Mouse (Mus musculus) forebrain, embryonic 16.5 days (tissue): Measurements from ENCODE around the gene Ccdc93. TPM values are rescaled to one million over a fixed set of nuclear protein-coding genes. Genes with fewer than 3 reads are reported as not detected.
A peak's percentile ranks its signal among the peaks of the same experiment; 100 is the strongest.

Experiments
- ATAC-seq: fragments of 200-750 bp; cut with Nextera tagmentation; 2 replicates; pipeline ENCODE4 v1.8.0; 2017; ENCODE audit warnings: mild to moderate bottlenecking, moderate library complexity
- H3K27ac ChIP-seq: fragments of 300-500 bp; sonication (generic); 2 replicates; pipeline ENCODE4 v1.5.1; 2014; ENCODE audit warnings: low read length, control low read depth
- H3K27me3 ChIP-seq: fragments of 300-500 bp; sonication (generic); replicated peaks from 2 replicates; pipeline ENCODE4 v1.6.1; 2014; ENCODE audit warnings: low read length; ENCODE audit not compliant: control insufficient read depth, insufficient read depth
- H3K36me3 ChIP-seq: fragments of 300-500 bp; sonication (generic); 2 replicates; pipeline ENCODE4 v1.6.1; 2014; ENCODE audit not compliant: control insufficient read depth, insufficient read depth
- H3K4me1 ChIP-seq: fragments of 300-500 bp; sonication (generic); replicated peaks from 2 replicates; pipeline ENCODE4 v1.6.1; 2014; ENCODE audit warnings: low read length; ENCODE audit not compliant: control insufficient read depth, insufficient read depth
- H3K4me2 ChIP-seq: fragments of 300-500 bp; sonication (generic); 2 replicates; pipeline ENCODE4 v1.6.1; 2014; ENCODE audit warnings: mild to moderate bottlenecking, low read length, control low read depth
- H3K4me3 ChIP-seq: fragments of 300-500 bp; sonication (generic); replicated peaks from 2 replicates; pipeline ENCODE4 v1.5.1; 2014; ENCODE audit warnings: mild to moderate bottlenecking, low read length, control low read depth
- H3K9ac ChIP-seq: fragments of 300-500 bp; sonication (generic); replicated peaks from 2 replicates; pipeline ENCODE4 v1.6.1; 2014; ENCODE audit warnings: low read depth, low read length, control low read depth
- H3K9me3 ChIP-seq: fragments of 300-500 bp; sonication (generic); 2 replicates; pipeline ENCODE4 v1.6.1; 2016; ENCODE audit warnings: low read length; ENCODE audit not compliant: control insufficient read depth
- WGBS: fragments of 180-500 bp; shearing (Covaris S2); extraction: QIAGEN DNeasy Blood & Tissue Kit; methylation state at CpG from one replicate; pipeline ENCODE4 v1.1.7; 2014; 5-methylcytosine and 5-hydroxymethylcytosine counted together
- polyA plus RNA-seq: library from polyadenylated mRNA; unstranded; fragments of >200 nt; fragmentation: Nextera tagmentation; extraction: Ambion mirVana; gene quantifications from 2 replicates; pipeline ENCODE4 v1.2.1, GENCODE M21; 2015

The Ccdc93 gene
- polyA plus RNA-seq, 1 experiment from 2014 or later = 14.1 TPM

GRCm38 (mm10) chr1:121440535-121441381 is 9.9 kb downstream of the Ccdc93 start:
- Histone ChIP-seq H3K9me3 (no peaks in the 10 kb centered on the region), H3K27ac (no peak overlapping the region), H3K4me1 (no peaks in the 10 kb centered on the region), H3K9ac (no peak overlapping the region), H3K4me3 (no peak overlapping the region), H3K36me3 (peaks cover 9% of the 10 kb centered on the region), H3K27me3 (no peaks in the 10 kb centered on the region), H3K4me2 (no peak overlapping the region)
- ATAC-seq = peak; percentile 66
- WGBS = 66% methylated on average over 13 of the region's 13 CpGs

DNA sequence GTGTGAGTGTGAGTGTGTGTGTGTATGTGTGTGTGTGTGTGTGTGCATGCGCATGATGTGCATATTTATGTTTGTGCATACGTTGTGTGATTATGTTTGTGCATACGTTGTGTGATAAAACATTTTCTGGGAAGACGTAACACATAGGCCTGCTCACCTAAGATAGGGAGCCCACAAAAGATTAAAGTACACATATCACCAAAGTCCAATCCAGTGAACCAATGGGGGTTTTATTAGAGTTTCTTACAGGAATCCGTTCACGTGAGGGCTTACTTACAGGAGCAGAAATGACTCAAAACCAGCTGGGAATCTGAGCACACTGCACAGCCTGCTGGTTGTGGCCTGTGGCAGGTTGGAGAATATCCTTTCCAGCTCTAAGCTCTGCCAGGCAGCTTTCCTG is 13.3 kb downstream of the Ccdc93 start:
- Histone ChIP-seq H3K27me3 (no peaks in the 10 kb centered on the region), H3K9ac (no peak overlapping the region), H3K27ac (no peak overlapping the region), H3K4me2 (no peak overlapping the region), H3K36me3 (peaks cover 9% of the 10 kb centered on the region), H3K4me1 (no peaks in the 10 kb centered on the region), H3K4me3 (no peak overlapping the region), H3K9me3 (no peaks in the 10 kb centered on the region)
- WGBS = 97% methylated on average over 6 of the region's 6 CpGs
- no peak for ATAC-seq

GRCm38 (mm10) chr1:121447216-121447615 is 16.4 kb downstream of the Ccdc93 start:
- 96% methylated on average over 10 of the region's 10 CpGs for WGBS
- no peaks in the 10 kb centered on the region for H3K27me3 ChIP-seq
- no peaks in the 10 kb centered on the region for H3K9me3 ChIP-seq
- no peaks in the 10 kb centered on the region; the same call in 1 of the 2 replicates for H3K4me1 ChIP-seq
- H3K4me2 ChIP-seq = no peak overlapping the region
- H3K9ac ChIP-seq = no peak overlapping the region
- no peak overlapping the region for H3K27ac ChIP-seq
- peaks cover 5% of the 10 kb centered on the region for H3K36me3 ChIP-seq
- no peak overlapping the region for H3K4me3 ChIP-seq
- ATAC-seq = no peak

- Histone ChIP-seq H3K9me3 (no peaks in the 10 kb centered on the region), H3K4me1 (no peaks in the 10 kb centered on the region; the same call in 1 of the 2 replicates), H3K9ac (no peak overlapping the region), H3K36me3 (peaks cover 5% of the 10 kb centered on the region), H3K4me3 (no peak overlapping the region), H3K27ac (no peak overlapping the region), H3K27me3 (no peaks in the 10 kb centered on the region), H3K4me2 (no peak overlapping the region)
- no peak for ATAC-seq
- 92% methylated on average over 19 of the region's 19 CpGs for WGBS
These were observed 17.3 kb downstream of the Ccdc93 start for GRCm38 (mm10) chr1:121448166-121448565.

GRCm38 (mm10) chr1:121451009-121451408 is 20.2 kb downstream of the Ccdc93 start:
- Histone ChIP-seq H3K9ac (no peak overlapping the region), H3K27me3 (no peaks in the 10 kb centered on the region), H3K4me2 (no peak overlapping the region), H3K36me3 (no peaks in the 10 kb centered on the region), H3K27ac (no peak overlapping the region), H3K9me3 (no peaks in the 10 kb centered on the region), H3K4me3 (no peak overlapping the region), H3K4me1 (no peaks in the 10 kb centered on the region; the same call in 1 of the 2 replicates)
- no peak for ATAC-seq
- WGBS = 71% methylated on average over 7 of the region's 7 CpGs

DNA sequence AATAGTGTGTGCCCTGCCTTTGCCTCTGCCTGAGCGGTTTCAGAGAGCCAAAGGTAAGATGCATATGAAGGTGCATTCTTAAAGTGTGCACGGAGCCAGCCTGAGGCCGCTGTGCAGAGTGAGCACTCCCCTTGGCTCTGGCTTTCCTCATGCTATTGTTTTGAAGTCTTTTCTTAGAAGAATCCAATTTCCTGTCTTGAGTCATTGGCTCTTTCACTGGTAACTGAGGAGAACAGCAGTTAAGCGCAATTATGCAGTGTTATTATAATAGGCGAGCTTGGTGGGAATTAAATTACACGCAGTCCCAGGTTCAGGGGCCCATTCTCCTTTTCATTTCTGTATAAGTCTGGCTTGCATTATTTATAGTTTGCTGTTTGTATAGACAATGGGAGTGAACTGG is 21.6 kb downstream of the Ccdc93 start:
- Histone ChIP-seq H3K9me3 (no peaks in the 10 kb centered on the region), H3K4me2 (no peak overlapping the region), H3K27me3 (no peaks in the 10 kb centered on the region), H3K4me1 (no peaks in the 10 kb centered on the region; the same call in 1 of the 2 replicates), H3K36me3 (no peaks in the 10 kb centered on the region), H3K4me3 (no peak overlapping the region), H3K9ac (no peak overlapping the region), H3K27ac (no peak overlapping the region)
- peak; percentile 49; the same call in 1 of the 2 replicates for ATAC-seq
- WGBS = 17% methylated on average over 6 of the region's 6 CpGs

DNA sequence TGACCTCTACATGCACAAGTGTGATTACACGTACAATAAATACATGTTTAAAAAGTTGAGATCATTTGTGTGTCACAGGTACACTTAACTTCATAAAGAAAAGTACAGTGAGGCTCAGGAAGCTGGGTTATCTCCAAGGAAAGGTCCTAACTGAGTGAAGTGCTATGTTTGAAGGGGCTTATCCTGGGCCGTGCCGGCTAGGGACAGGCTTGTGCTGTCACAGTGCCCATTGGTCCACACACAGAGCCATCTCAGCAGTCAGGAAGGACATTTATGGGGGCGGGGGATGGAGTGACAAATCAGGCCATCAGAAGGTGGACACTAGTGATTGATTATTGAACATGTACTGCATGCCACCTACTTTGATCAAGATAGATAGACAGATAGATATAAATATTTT is 22.2 kb downstream of the Ccdc93 start:
- H3K9ac ChIP-seq = no peak overlapping the region
- H3K9me3 ChIP-seq = no peaks in the 10 kb centered on the region
- no peak overlapping the region for H3K4me3 ChIP-seq
- no peaks in the 10 kb centered on the region for H3K36me3 ChIP-seq
- ATAC-seq = no peak
- WGBS = 84% methylated on average over 4 of the region's 4 CpGs
- H3K4me2 ChIP-seq = no peak overlapping the region
- no peak overlapping the region for H3K27ac ChIP-seq
- no peaks in the 10 kb centered on the region; the same call in 1 of the 2 replicates for H3K4me1 ChIP-seq
- H3K27me3 ChIP-seq = no peaks in the 10 kb centered on the region

DNA sequence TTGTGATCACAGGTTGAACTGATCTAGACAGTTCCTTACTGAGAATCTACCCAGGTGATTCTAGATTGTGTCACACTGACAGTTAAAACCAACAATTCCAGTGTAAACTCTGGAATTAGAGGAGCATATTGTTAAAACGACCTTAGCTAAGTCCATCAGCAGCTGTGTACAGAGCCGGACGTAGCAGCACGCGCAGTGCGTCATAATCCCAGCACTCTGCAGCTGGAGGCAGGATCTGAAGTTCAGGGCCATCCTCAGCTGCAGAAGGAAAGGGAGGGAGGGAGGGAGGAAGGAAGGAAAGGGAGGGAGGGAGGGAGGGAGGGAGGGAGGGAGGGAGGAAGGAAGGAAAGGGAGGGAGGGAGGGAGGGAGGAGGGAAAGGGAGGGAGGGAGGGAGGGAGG is 24.1 kb downstream of the Ccdc93 start:
- Histone ChIP-seq H3K4me2 (no peak overlapping the region), H3K9ac (no peak overlapping the region), H3K4me3 (no peak overlapping the region), H3K27ac (no peak overlapping the region), H3K27me3 (no peaks in the 10 kb centered on the region), H3K4me1 (no peaks in the 10 kb centered on the region; the same call in 1 of the 2 replicates), H3K9me3 (no peaks in the 10 kb centered on the region), H3K36me3 (no peaks in the 10 kb centered on the region)
- WGBS = 84% methylated on average over 6 of the region's 6 CpGs
- ATAC-seq = no peak

DNA sequence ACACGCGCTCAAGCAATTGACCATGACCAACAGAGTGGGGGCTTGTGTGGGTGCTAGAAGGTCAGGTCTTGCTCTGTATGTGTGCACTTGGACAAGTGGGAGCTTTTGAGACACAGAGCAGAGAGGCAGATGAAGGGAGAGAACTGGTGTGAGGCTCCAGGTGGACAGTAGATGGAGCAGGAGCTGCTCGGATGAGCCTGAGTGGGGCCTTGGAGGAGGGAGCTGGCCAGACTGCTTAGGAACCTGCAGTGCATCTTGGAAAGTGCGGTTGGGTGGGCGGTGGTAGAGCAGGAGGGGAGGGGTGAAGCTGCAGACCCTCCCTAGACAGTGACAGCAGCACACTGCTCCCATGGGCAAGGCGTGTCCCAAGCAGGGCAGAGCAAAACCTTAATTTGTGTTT is 29.2 kb downstream of the Ccdc93 start:
- 72% methylated on average over 6 of the region's 6 CpGs for WGBS
- H3K36me3 ChIP-seq = 0 out of 2 replicates have a peak, but pooled peaks cover 3% of the 10 kb centered on the region

More for the DNA sequence above, 29.2 kb downstream of the Ccdc93 start:
- Histone ChIP-seq H3K27me3 (no peaks in the 10 kb centered on the region), H3K4me1 (no peaks in the 10 kb centered on the region), H3K9ac (no peak overlapping the region), H3K27ac (no peak overlapping the region), H3K4me3 (no peak overlapping the region), H3K9me3 (no peaks in the 10 kb centered on the region), H3K4me2 (no peak overlapping the region)
- no peak for ATAC-seq
